Mouse (Mus musculus): ENCODE data around the gene Limd1.

Gene Limd1

DNA sequence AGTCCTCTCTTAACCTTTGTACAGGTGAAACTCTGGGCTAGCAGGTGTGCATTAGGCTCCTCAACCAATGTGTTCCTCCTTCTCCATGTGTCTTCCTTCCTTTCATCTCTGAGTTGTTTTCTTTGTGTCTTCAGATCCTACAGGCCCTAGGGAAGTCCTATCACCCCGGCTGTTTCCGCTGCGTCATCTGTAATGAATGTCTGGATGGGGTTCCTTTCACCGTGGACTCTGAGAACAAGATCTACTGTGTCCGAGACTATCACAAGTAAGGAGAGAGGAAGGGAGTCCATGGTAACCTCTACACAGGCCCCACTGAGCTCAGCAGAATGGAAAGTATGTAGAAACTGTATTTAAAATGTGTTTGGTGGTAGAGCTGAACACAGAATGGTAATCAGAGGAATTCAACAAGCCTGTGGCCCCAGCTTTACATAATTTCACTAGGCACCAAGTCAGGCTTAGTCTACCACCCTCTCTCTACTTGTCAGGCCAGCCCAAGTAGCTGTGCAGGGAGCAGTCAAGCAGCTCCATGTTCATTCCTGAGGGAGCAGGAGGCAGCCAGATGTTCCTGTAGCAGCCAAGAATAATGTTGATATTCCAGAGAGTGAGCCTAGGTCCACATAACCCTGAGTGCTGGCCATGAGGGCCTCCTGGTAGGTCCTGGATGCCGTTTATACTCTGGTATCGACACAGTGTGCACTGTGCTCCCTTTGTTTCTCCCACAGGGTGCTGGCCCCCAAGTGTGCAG, 38.3 kb downstream of the Limd1 start:
- DNase-seq (ENCODE audit: low read depth, low spot score): no peak

DNA sequence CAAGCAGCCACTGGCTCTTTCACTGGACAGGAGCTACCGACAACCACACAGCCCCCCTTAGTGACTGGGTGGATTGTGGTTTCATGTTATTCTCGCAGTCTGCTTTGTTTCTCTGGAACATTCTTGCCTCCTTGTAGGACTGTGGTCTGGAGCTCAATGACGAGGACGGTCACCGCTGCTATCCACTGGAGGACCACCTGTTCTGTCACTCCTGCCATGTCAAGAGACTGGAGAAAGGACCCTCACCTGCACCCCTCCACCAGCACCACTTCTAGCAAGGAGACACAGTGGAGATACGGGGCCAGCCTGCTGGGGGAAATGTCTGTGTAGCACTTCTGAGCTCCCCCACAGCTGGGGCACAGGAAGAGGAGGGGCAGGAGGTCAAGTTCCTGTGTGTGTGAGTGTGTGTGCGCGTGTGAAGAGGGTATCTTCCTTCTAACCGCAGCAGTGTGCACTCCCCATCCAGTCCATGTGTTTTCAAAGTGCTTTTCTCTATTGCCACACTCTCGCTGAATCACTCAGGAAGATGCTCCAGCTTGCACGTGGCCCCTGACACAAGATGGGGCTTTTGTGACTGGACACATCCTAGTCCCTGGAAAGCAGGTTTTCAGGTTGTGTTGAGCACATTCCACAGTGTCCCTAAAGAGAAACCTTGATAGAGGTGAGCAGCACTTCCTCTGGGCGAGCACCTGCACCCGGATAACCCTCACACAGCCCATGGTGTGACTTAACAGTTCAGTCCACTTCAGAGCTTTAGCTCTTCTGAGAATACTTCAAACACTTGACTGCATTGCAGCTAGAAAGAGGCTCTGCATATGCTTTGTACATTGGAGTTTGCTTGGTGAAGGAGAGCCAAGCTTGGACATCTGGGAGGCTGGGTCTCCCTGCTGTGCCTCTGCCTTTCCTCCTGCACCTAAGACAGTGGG, 40.7 kb downstream of the Limd1 start:
- DNase-seq (ENCODE audit: low read depth, low spot score): no peak

DNA sequence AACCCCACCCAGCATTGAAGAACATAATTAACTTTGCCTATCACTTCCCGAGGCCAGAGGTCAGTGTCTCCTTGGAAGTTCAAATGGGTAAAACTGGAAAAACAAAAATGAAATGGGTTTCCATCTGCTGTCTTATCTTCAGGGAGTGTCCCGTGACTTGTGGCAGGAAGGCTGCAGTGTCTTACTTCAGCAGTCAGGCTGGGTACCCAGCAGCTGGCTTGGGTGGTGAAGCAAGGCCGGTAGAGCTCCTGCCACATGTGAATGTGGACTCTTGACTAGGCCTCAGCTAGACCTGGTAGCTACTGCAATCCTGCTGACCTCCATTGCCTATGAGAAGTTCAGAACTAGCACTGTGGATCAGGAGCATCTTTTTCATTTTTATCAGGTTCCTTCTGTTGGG, 42.2 kb downstream of the Limd1 start:
- no peak for DNase-seq (ENCODE audit: low read depth, low spot score)

DNA sequence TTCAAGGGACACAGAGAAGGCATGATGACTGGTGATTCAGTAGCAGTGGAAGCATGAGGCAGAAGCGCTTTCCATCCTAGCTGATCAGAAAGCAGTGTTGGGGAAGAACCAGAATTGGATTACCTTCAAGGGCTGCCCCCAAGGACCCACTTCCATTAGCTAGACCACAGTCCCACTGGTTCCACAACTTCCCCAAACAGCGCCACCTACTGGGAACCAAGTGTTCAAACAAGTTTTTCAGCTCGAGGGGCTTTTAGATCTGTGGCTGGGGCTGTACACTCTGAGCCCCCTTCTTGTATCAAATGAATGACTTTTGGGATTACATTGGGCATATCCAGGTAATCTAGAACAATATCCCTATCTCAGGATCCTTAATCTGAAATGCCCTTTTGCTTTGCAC, 45.2 kb downstream of the Limd1 start:
- DNase-seq (ENCODE audit: low read depth, low spot score): peak; percentile 28

DNA sequence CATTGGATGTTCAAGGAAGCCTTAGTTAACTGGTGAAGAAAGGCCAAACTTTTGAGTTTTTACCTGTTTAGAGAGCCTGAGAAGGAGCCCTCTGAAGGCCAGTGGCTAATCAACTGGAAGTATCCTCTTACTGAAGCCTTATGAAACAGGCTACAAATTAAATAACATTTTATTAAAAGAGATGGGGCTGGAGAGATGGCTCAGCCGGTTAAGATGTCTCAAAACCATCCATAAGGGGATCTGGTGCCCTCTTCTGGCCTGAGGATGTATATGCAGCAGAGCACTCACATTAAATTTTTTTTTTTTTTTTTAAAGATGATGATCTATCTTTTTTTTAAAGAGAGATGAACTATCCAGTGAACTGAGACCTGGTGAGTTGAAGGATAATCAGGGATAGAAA, 46.6 kb downstream of the Limd1 start:
- DNase-seq (ENCODE audit: low read depth, low spot score): peak; percentile 72

DNA sequence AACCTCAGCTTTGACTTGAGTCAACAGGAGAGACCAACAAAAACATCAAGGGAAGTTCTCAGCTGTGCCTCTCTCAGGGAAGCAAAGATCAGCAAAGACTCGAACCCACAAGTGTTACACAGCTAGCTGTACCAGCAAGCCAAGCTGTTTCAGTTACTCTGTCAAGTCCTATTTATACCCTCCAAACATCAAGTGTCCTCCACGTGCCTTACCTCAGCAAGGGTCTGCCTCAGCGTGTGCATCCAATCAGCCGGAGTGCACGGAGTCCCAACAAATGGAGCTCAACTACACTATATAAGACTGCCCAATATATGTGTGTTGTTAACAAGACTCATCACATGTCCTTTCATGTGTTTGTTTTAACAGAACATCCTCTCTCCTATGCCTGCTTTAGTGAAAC, 48.0 kb downstream of the Limd1 start:
- no peak for DNase-seq (ENCODE audit: low read depth, low spot score)

DNA sequence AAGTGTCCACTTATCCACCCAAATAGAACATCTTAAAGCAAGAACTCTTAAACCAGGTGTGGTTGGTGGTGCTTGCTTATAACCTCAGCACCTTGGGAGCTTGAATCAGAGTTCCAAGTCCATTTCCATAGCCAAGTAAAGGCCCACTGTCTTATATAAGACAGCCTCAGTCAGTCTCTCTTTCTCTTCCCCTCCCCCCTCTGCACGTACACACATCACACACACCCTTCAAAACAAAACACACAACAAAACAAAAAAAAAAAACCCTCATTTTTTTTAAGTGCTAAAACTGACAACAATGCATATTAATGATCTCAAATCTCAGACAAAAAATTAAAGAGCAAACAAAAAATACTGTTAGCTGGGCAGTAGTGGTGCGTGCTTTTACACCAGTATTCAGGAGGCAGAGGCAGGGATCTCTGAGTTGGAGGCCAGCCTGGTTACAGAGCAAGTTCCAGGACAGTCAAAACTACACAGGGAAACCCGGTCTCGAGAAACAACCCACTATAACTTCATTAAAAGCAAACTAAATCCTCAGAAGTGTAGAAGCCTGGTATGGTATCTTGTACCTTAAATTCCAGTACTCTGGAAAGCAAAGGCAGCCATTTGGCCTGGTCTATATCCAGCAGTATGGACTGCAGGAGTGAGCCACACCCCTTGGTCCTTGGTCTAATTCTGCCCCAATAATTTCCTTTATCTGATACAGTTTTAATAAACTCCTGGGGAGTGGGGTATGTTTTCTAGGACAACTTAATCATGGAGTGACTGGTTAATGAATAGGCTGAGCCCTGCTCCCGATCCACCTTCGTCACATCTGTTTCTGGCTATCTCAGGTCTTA, 49.8 kb downstream of the Limd1 start:
- DNase-seq (ENCODE audit: low read depth, low spot score): no peak

DNA sequence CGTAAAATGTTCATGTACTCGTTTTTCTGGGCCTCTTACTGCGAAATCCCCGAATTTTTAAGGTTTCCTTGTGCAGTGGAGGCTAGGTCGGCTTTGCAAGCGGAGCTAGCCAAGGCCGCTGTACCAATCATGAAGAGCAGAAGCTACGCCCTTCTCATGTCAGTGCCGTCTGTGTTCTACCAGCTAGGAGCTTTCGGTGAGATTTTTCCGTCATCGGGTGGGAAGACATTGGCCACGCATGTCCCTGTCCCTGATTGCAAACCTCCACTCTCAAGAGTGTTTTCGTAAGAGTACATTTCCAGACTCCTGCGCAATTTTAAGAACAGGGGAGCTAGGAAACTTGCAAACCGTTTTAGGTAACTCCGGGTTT, 50.4 kb downstream of the Limd1 start:
- peak; percentile 9 for DNase-seq (ENCODE audit: low read depth, low spot score)

DNA sequence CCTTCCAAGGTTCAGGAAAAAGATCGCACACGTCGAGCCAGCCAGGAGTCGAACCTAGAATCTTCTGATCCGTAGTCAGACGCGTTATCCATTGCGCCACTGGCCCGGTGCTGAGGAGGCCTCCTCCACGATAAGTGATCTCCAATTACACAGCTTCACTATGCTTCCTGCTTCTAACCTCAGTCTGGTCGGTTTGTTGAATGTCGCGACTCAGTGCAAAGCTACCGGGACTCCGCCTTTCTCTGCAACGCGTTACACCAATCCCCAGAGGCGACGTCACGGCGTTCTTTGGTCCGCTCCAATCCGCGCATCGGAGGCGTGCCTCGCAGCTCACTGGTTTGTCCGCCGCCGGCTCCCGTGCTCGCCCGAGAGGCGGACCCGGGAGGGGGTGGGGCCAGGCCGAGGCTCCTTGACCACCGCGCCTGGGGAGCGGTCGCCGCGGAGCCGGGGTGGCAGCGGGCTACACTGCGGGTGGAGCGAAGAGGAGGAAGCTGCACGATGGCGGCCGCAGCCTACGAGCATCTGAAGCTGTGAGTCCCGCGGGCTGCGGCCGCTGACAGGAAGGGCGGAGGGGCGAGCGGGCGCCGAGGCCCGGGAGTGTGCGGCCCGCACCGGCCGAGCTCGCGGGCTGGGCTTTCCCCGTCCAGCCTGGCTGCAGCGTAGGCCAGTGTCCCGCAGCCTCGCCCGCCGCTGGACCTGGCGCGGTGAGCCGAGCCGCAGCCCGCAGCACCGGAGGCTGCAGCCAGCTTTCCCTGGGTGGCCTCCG, 51.1 kb downstream of the Limd1 start, which contains the start of gene Sacm1l:
TSS of gene Sacm1l (plus strand) at position 368 of the 766 bp plus-strand sequence.
- DNase-seq (ENCODE audit: low read depth, low spot score): peak; percentile 98

DNA sequence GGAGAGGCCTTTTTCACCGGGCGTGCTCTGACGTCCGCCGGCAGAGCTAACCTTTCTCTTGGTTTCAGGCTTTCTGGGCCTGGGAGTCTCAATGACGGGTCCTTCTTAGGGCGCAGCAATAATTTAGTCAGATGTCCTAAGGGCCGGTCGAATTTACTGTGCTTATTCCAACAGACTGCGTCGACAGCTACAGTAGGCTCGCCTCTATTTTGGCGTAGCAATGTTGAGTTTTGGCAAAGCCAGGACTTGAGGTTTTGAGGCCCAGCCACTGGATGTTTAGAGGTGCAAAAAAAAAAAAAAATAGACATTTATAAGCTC, 51.6 kb downstream of the Limd1 start:
- DNase-seq (ENCODE audit: low read depth, low spot score): no peak

DNA sequence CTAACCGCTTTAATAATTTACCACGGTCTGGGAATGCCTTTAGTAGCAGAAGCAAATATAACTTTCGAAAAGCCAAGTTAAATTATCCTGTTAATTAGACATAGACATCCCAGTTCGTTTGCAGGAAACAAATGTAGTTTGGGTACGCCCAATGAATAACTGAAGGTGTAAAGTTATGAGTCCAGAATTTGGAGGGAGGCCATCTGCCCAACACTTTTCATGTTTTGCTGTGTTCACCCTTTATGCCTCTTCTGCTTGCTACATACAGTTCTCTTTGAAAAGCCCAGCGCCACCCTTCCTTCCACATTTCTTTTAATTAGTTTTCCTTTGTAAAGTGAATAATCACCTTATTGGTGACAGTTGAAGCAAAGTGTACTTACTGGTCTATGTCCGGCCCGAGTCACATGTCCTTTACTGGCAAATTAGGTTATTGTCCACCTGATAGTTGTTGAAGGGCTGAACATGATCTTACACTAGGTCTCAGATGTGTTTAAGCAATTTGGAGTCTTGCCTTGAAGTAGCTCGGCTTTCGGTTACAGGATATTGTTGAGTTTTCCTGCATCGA, 52.1 kb downstream of the Limd1 start:
- no peak for DNase-seq (ENCODE audit: low read depth, low spot score)

DNA sequence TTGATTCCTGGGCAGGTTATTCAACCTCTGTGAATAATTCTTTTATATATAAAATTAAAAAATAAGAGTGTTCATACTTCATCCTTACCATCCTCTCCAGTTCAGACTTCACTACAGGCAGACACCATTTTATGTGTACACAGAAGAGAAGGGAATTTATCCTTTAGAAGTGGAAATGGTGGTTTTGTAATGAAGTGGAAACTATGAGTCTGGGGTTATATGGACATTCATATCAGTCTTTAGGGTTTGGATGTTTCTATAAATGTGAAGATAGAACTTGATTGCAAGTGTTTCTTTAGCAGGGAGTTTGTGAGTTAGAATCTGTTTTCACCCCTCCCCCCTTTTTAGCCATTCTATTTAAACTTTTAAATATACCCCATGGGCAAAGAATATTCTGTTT, 52.7 kb downstream of the Limd1 start:
- DNase-seq (ENCODE audit: low read depth, low spot score): no peak

DNA sequence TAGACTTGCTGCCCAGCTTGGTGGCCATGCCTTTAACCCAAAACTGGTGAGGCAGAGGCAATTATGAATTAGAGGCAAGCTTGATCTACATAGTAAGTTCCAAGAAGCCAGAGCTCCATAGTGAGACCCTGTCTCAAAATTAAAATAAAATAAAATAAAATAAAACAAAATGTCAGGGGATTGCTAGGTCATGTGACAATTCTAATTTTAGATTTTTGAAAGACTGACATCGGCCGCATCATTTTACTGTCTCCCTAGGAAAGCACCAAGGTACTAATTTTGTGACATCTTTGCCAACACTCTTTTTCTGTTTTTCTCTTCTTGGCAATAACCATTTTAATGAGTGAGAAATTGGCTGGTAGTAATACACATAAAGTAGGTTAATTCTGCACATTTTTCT, 58.1 kb downstream of the Limd1 start:
- DNase-seq (ENCODE audit: low read depth, low spot score): no peak

DNA sequence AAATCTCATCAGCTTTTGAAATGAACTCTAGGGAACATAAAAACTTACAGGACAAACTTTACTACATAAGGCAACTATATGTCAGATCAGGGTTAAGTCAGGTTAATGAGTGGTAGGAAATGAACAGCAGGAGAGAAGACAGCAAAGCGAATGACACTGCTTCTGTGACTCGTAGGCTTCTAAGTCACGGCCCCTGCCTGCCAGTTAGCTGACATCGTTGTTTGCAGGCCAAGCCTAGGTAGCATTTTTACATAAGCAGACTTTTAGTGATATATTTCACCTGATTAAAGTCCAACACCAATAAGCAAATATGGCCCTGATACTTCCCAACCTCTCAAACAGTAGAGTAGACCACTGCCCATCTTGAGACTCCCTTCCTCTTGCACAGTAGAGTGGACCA, 59.7 kb downstream of the Limd1 start:
- no peak for DNase-seq (ENCODE audit: low read depth, low spot score)

DNA sequence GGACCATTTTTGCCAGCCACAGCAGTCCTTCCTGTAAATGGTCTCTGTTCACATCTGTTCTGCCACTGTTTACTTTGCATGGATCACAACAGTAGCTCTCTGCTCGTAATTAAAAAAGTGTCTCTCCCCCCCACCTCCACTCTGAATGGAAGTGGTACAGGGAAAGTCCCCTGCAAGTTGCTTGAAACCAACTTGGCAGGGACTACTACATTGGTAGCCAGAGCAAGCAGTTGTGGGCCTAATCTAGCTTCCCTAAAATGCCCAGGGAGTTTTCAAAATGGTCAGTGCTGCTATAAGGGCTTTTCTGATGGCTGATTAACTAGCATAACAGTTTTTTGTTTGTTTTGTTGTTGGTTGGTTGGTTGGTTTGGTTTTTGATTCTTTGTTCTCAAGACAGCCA, 60.6 kb downstream of the Limd1 start:
- no peak for DNase-seq (ENCODE audit: low read depth, low spot score)

DNA sequence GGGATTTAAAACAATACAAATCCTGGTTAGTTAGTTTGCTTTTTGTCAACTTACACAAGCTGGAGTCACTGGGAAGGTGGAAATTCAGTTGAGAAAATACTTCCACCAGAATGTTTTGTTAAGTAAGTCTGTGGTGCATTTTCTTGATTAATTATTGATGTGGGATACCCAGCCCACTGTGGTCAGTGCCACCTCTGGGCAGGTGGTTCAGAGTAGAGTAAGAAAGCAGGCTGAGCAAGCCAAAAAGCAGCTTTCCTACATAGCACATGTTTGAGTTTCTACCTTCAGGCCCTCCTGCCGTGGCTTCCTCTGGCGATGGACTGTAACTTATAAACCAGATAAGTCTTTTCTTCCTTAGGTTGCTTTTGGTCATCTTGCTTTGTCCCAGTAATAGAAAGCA, 61.3 kb downstream of the Limd1 start:
- no peak for DNase-seq (ENCODE audit: low read depth, low spot score)

DNA sequence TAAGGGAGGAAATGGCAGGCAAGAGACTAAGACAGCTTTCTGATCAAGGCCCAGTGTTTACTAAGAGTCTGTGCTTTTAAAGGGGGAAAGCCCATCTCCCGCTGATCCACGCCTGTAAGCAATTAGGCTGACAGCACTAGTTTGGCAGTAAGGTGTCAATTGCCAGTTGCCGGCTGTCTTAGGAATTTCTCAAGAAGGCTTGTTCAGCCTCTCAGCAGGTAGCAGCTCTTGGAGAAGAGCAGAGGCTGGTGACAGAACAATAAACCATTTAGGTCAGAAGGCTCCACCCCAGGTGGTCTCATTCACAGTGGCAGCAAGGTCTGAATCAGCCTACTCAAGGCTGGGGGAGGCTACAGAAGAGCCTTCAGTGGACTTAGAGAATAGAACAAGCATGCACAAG, 76.1 kb downstream of the Limd1 start:
- no peak for DNase-seq (ENCODE audit: low read depth, low spot score)

Measured in retina, postnatal 7 days (tissue).